Mouse (Mus musculus): ENCODE measurements around the gene H2al1f.

- TF ChIP-seq ZNF384 (IDR thresholded peaks at IDR 0.05; ENCODE audit: low read depth, low read length) (no peak), CHD2 (IDR thresholded peaks at IDR 0.05; ENCODE audit: low read depth, low read length) (no peak)
Measured at GRCm38 (mm10) chrX:11289244-11289643, 25.7 kb upstream of the H2al1f start.
